Mouse (Mus musculus) lung, adult 18-20 months (tissue): ENCODE results near the gene Arrb2.
"Not testable (repeated sequence)": the region's sequence is repeated elsewhere in the genome, so short reads cannot be mapped to it uniquely, and the experiment has no call there.

Source experiments
- DNase-seq, 2 experiments: peaks; one replicate each; pipeline ENCODE4 v3.0.0; 2022; ENCODE audit warnings: mixed read lengths in 2 of 2

Gene Arrb2

DNA sequence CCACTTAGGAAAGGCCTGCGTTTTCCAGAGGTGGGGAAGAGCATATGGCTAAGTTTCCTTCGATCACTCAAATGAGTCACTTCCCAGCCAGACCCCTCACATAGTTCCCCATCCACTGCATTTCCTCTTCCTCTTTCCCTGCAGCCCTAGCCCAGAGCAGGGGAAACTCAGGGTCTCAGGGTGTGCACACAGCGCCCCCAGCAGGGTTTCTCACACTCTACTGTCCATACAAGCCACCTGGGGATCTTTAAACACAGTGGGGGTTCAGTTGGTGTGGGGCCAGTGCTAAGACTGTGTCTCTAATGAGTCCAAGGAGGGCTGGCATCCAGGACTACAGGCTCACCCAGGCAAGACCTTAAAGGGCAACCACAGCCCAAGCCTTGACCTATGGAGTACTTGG is 14.3 kb downstream of the Arrb2 start:
- no peak for DNase-seq

DNA sequence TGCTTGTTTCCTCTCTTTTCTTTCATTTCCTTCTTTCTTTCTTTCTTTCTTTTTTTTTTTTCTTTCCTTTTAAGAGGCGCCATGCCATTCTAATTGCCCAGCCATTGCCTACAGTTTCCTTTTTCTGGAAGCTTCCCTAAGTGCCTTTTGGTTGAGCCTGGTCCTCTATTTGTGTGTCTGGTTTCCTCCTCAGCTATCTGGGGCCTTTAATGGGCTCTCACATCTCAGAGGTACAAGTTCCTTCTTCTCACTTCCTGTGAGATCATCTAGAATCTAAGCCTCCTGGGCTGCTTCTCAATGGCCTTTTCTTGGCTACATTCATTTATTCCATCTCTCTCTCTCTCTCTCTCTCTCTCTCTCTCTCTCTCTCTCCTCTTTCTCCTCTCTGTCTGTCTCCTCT is 14.9 kb downstream of the Arrb2 start:
- DNase-seq = no peak

DNA sequence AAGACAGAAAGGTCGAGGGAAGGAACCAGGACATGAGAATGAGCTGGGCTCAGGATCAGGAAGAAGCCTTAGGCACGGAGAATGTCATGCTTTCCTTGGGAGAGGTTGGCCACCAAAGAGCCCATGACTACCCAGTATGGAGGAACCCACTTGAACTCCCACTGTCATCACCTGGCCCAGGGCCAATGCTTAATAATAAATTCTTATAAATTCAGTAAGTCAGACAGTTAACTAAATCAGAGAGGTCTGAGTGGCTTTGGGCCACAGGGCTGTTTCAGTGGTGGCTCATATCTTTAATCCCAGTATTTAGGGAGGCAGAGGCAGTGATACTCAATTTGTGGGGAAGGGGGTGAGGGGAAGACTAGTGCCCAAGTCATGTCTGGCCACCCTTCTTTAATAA is 18.5 kb downstream of the Arrb2 start:
- DNase-seq = no peak

DNA sequence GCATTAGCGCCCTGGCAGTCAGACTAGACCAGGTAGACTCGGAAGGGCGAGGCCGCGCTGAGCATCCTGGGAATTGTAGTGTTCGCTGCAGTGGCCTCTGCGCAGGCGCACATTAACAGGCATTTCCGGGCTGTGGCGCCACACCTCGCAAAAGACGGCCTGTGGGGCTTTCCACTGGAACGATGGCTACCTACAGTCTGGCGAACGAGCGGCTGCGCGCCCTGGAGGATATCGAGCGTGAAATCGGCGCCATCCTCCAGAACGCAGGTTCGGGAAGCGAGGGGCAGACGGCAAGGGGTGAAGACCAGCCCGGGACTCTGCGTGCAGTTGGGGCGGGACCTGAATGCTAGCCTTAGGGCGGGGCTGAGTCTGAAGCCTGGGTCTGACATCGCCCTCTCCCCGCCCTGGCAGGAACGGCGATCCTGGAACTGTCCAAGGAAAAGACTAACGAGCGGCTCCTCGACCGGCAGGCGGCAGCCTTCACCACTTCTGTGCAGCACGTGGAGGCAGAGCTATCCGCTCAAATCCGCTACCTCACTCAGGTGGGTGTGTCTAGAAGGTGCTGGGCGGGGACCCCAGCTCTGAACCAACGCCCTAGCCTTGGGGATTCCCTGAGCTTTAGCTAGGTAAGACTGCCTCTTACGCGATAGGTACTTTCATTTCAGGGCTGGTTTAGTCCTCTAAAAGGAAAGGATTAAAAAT is 19.5 kb downstream of the Arrb2 start, which contains the start of gene Med11:
Gene Med11, plus strand, starts transcription at position 123 of the 702 bp plus-strand sequence.
- DNase-seq = peak; percentile 99

DNA sequence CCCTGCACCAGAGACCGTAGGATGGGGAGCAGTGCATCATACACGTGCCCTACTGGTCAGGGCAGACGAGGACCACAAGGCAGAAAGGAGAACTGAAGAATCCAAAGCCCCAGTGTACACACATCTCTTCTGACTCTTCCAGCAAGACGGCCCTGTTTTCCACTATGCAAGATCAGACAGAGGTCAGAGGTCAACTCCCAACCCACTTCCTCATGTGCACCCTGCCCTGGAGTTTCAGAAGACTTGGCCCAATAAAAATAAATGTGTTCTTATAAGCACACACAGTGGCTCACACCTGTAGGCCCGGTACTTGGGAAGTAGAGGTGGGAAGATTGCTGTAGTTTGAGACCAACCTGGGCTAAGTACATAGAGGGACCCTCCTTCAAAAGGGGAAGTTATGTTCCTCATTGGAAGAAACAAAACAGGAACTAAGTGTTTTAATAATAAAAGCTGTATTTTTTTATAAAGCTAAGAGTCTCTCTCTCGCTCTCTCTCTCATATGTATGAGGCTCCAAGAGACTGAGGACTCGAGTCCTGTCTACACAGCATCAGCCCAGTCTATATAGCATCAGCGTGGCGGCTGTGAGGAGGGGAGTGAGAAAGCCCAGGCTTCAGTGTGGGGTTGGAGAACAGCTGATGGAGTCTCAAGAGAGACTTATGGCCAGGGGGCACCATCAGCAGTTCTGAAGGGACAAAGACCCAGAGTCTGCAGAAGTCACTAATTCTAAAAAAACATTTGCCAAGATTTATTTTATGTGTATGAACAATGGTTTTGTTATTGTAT is 21.0 kb downstream of the Arrb2 start:
- peak in 1 of 2 experiments; percentile 45 for DNase-seq

DNA sequence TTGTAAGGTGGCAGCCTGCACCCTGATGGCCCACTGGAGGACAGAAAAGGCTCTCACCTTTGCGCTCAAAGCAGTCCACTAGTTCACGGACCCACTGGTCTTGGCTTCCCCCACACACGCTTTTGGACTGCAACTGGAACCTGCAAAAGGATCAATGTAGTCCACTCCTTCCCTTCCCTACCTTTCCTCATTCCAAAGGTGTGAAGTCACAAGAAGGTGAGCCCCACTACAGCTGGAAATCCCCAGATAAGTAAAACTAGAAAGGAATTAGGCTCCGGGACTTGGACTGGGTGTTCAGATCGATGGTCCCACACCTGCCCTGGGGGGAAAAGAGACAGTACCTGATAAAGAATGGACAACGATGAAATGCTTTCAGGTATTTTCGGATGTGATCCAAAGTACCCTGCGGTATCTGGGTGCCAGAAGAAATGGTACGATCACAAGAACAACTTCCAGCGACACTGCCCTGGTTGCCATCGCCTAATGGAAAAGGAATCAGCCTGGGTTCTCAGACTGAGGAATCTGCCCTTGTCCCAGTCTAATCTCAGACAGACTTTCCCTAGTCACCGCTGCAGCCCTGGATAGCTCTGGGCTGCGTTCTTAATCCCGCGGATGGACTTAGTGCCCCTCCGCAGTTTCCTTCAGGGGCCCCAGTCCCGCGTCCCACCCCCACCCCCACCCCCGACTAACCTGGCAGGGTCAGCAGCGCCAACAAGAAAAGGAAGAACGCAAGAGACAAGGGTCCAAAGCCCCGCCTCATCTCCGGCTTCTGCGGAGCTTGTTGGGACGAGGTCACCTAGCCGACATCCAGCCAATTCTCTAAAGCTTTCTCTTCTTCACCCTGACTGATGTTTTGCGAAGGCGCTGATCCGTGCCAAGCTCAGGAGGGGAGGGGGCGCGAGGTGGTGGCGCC is 26.5 kb downstream of the Arrb2 start, which contains the start of gene Zmynd15:
Gene Zmynd15, plus strand, starts transcription at position 746 of the 913 bp plus-strand sequence.
- DNase-seq = peak in 1 of 2 experiments; percentile 48

- DNase-seq = peak; percentile 89 to 92
Observed at GRCm38 (mm10) chr11:70459601-70460101, 27.2 kb downstream of the Arrb2 start, which contains the start of gene Cxcl16. Gene Cxcl16 (minus strand): TSS chr11:70459984.

DNA sequence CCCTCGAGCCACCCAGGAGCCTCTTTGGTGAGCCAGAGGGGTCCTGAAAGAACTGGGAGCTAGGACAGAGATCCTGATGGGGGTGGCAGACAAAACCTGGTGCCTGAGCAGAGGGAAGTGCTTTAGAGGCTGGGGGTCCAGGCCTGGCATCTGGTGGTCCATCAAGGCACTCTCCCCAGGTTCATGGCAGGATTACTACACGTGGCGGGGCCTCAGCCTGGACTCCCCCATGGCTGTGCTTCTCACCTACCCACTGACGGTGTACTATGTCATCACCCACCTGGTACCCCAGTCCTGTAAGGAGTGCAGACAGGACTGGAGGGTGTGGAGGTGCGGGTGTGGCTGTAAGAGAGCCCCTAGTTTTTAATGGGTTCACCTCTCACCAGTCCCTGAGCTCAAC is 31.5 kb downstream of the Arrb2 start:
- no peak for DNase-seq

GRCm38 (mm10) chr11:70465211-70465610 is 32.8 kb downstream of the Arrb2 start:
- DNase-seq = no peak

GRCm38 (mm10) chr11:70465824-70466223 is 33.4 kb downstream of the Arrb2 start:
- no peak for DNase-seq

- no peak for DNase-seq
Observed at GRCm38 (mm10) chr11:70467902-70468619, 35.6 kb downstream of the Arrb2 start.

DNA sequence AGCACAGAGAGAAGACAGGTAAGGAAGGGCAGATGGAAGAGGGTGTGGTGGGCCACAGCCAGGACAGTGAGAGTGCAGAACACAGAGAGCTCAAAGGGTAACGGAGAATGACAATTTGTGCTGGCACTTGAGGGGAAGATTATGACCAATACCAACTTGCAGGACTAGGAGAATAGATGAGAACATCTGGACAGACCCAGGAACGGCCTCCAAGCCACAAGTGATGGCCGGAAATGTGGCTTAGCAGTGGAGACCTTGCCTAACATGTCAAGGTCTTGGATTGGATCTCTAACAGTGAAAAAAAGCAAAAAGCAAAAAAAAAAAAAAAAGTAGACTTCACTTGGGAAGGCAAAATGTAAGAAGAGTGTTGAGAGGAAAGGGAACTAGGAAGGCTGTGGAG is 37.3 kb downstream of the Arrb2 start:
- no peak for DNase-seq

DNA sequence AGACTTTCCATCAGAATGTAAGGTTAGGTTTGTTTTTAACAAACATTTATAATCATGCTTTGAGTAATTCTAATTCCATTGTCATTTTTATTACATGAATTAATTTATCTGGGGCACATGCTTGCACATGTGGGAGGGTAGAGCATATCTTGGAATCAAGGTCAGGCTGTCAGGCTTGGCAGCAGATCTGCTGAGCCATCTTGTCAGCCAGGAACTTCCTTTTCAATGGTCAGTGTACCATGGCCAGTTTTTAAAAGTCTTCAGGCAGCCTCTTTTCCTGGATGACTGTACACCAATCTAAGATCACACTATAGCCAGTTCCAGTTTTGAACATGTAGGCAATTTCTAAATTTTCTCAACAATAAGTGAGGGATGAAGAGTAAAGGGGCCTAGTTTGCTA is 40.3 kb downstream of the Arrb2 start:
- DNase-seq = no peak

DNA sequence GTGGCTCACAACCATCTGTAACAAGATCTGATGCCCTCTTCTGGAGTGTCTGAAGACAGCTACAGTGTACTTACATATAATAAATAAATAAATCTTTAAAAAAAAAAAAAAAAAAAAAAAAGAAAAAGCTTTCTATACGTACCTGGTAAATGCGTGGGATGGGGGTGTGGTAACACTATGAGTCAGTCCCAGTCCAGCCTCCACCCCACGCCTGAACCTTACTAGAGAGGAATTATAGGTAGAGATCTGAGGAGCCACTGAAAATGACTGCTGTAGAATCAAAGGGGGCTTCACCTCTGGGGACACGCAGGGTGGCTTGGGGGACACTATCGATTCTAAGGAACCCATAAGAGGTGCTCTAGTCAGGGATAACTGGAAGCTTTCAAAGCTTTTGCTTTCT is 40.9 kb downstream of the Arrb2 start:
- DNase-seq = not testable (repeated sequence)

GRCm38 (mm10) chr11:70474872-70475534 is 42.6 kb downstream of the Arrb2 start:
- DNase-seq = no peak

DNA sequence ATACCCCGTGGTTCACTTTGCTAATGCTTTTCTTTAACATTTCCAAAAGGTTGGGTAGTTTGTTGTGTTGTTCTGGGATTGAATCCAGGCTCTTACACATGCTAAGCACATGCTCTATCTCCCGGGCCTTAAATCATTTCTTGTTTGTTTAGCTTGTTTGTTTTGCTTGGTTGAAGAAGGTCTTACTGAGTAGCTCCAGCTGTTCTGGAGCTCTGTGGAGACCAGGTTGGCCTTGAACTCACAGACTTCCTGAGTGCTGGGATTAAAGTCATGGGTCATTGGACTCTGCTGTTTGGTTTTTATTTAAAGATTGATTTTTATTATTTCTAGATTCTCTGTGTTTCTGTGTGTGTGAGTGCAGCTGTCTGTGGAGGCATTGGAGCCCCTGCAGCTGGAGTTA is 53.1 kb downstream of the Arrb2 start:
- no peak for DNase-seq

DNA sequence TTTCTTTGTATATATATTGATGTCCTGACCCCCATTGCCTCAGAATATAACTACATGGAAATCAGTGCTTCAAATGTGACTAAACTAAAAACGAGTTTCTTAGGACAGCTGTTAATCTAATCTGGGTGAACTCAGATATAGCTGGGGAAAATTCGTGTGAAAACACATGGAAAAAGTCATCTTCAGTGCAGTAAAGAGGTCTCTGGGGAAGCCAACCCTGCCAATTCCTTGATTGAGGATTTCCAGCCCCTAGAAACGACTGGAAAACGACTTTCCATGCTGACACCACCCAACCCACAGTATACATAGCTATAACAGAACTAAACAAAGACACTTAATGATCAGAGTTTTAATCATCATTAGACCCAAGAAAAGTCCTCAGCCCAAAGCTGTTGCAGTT is 55.4 kb downstream of the Arrb2 start:
- no peak for DNase-seq

DNA sequence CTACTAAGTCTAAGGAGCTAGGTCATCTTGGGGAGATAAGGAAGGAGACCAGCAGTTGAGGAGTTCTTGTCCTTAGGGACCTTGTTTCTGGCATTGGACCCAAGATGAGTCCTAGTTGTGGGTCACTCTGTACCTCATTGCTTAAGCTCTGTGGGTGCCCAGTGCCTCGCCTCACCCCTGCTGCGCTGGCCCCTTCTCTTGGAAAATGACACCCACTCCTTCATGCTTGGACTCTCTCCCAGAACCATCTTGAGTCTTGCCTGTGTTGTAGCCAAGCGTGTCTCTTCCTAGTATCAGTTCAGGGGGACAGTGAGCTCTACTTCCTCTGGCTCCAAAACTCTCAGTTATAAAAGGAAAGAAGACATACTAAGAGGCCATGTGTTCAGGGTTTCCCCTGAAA is 56.7 kb downstream of the Arrb2 start:
- no peak for DNase-seq

- DNase-seq = peak; percentile 42 to 51
Observed at GRCm38 (mm10) chr11:70489684-70490083, 57.2 kb downstream of the Arrb2 start.
